Mouse (Mus musculus) liver, postnatal 0 days (tissue): ENCODE results near the gene Fasn.

Source experiments
- CTCF ChIP-seq: sonication (generic); IDR thresholded peaks from 2 replicates; pipeline ENCODE4 v1.5.1; 2016; ENCODE audit warnings: antibody characterized with exemption, low read depth
- EP300 ChIP-seq: IDR thresholded peaks from 2 replicates; pipeline ENCODE4 v1.6.1; 2016; ENCODE audit warnings: antibody characterized with exemption, low read depth, mild to moderate bottlenecking

GRCm38 (mm10) chr11:120783426-120784063 lies 40.8 kb downstream of the Fasn start:
- no peak for TF ChIP-seq CTCF
- TF ChIP-seq EP300, result no peak
